Mouse (Mus musculus) megakaryocyte progenitor cell, adult 5-6 weeks (primary cell): ENCODE data around the gene 9330159F19Rik. TPM values are rescaled to one million over a fixed set of nuclear protein-coding genes. Genes with fewer than 3 reads are reported as not detected.

Experiments used
- total RNA-seq, 2 experiments: library from RNA; stranded (forward) in 1 of 2; stranded (reverse) in 1 of 2; fragments of 157-497, 149-512 nt in 1 of 2; fragments of 200-1000 nt in 1 of 2; gene quantifications; 2 replicates each; pipeline versions ENCODE4 v1.2.3 to v1.2.4; 2015 to 2017

Gene 9330159F19Rik
- total RNA-seq, 2 experiments from 2014 or later, result not detected

Other genes with a start within 250 kb of the 9330159F19Rik start
- not detected in 2 replicates for gene 2310057J18Rik, start 225.3 kb upstream of the 9330159F19Rik start, total RNA-seq (2015)
- not detected in 2 replicates for gene 2310057J18Rik, start 225.3 kb upstream of the 9330159F19Rik start, total RNA-seq (2017)
- gene Soga3, start 67.8 kb upstream of the 9330159F19Rik start, total RNA-seq (2015), result not detected in 2 replicates
- not detected in 2 replicates for gene Soga3, start 67.8 kb upstream of the 9330159F19Rik start, total RNA-seq (2017)
- not detected in 2 replicates for gene Gm49353, start 12.7 kb upstream of the 9330159F19Rik start, total RNA-seq (2015)
- not detected in 2 replicates for gene Gm49353, start 12.7 kb upstream of the 9330159F19Rik start, total RNA-seq (2017)
- 17.8 and 19.2 TPM in 2 replicates for gene Echdc1, start 101.6 kb downstream of the 9330159F19Rik start, total RNA-seq (2015)
- 22.3 and 33.7 TPM in 2 replicates for gene Echdc1, start 101.6 kb downstream of the 9330159F19Rik start, total RNA-seq (2017)
- 31.0 and 34.3 TPM in 2 replicates for gene Rnf146, start 150.8 kb downstream of the 9330159F19Rik start, total RNA-seq (2015)
- 57.5 and 61.9 TPM in 2 replicates for gene Rnf146, start 150.8 kb downstream of the 9330159F19Rik start, total RNA-seq (2017)